Mouse (Mus musculus) left cerebral cortex, postnatal 25 days (tissue): ENCODE measurements at regions not wholly inside any gene's neighbourhood (a gene's known extent, or its start where the extent isn't known, plus 50 kb on each side); places are given as distances from the start of the nearest gene placed in this dataset.

Source experiments
- DNase-seq, 2 experiments: peaks; one replicate each; pipeline ENCODE4 v3.0.0; 2022; ENCODE audit warnings: low spot score in 2 of 2, mixed read lengths in 1 of 2
- intact Hi-C: fragments of 180-260 bp; cut with DNase I; formaldehyde crosslinking; loops from one replicate; pipeline ENCODE4 v1.15.1; 2025

GRCm38 (mm10) chr17:54563291-54563964 is 264.6 kb upstream of the Slc5a7 start:
- DNase-seq = no peak
- intact Hi-C loops = loop anchor here (5.0 to 10.0 kb wide), 2 partner anchors 196 to 521 kb away; no protein-coding TSS in a partner anchor
